Mouse (Mus musculus) spleen, adult 10 weeks (tissue): Measurements from ENCODE around the gene Gm26620. TPM values are rescaled to one million over a fixed set of nuclear protein-coding genes. Genes with fewer than 3 reads are reported as not detected.

ENCODE experiments used
- polyA plus RNA-seq: library from polyadenylated mRNA; stranded (reverse); fragments of 350-450 nt; fragmentation: Illumina TruSeq; extraction: RNeasy Lipid Tissue Mini Kit (QIAGEN cat#74804); gene quantifications from one replicate; pipeline ENCODE4 v1.2.3, GENCODE M21; 2015; ENCODE audit warnings: low replicate concordance; ENCODE audit not compliant: insufficient read depth

The Gm26620 gene
- 0.33 TPM for polyA plus RNA-seq

DNA sequence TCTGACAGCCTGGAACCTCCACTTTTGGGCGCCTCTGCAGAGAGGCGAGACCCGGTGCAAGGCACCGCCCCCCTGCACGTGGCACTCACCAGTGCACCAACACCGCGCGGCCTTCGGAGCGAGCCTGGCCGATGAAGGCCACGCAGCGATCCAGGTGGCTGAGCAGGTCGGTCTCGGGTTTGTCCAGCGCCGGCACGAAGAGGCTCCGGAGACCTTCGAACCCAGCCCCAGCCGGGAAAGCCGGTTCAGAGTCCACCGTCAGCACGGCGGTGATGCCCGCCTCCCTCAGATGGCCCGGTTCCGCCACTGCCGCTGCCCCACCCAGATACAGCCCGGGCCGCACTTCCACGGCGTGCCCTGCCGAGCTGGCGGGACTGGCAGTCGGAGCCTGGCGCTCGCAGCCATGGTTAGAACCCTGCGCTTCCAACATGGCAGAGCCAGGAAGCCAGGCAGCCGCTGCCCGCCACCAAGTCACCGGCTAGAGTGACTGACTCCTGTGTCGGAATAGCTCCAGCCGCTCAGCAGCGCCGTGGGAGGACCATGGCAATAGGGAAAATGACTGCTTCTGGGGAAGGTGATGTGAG lies at the start of gene Gm26620, which contains the start of gene Dusp12:
Gene Gm26620 (plus strand): TSS at position 88 of the 584 bp plus-strand sequence.
Gene Dusp12 (minus strand): TSS at position 563 of the 584 bp plus-strand sequence.

GRCm38 (mm10) chr1:170867691-170868105 lies 17.2 kb upstream of the Gm26620 start, which contains the start of gene Atf6:
Atf6 (minus strand) TSS chr1:170867771.

DNA sequence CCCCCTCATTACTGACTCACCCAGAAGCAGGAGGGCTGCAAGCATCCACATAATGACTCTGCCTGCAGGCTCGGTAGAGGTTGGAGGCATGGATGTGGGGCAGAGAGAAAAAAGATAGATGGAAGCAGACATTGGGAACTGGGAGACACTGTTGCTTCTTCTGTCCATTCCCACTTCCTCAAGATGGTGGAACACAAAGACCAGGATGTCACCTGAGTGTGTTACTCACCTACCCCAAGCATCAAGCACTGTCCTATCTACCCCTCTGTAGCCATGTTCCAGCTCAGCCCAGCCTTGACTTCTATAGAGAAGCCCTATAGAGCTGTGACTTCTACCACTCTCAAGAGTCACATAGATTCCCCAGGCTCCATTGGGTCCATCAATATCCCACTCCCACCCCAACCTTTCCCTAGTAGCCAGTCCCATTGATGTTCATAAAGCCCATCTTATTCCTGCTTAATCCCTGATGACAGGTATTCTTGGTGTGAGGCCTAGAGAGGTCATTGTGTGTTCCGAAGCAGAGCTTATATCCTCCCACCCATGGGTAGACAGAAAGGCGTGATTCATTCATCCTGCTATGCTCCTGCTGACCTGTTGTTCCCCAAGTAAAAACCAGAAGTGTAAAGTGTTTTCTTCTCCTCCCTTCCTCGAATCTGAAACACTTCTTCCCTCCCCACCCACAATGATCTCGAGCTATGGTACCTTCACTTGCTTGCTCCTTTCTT lies 28.2 kb downstream of the Gm26620 start, which contains the start of gene Fcrlb:
Gene Fcrlb (minus strand): TSS at position 51 of the 725 bp plus-strand sequence.

DNA sequence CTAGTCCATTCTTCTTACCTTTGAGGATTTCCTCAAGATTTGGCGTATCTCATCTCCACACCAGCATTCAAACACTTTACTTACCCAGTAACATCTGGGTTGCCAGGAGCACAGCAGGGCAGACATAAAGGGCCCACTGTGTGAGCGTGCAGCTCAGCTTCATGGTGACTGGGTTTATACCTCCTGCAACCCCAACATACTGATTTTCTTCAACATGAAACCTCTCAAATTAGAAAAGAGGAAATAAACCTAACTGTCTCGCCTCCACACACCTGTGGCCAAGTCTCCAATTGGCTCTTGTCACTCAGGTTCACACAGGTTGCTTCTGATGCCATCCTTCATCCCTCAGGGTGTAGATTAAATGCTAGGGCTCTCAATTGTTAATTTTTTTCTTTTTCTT lies 42.5 kb downstream of the Gm26620 start, which contains the start of gene Fcrla:
Gene Fcrla (minus strand): TSS at position 206 of the 400 bp plus-strand sequence.

Other genes with a start within 250 kb of the Gm26620 start
- gene Olfml2b, start 240.5 kb upstream of the Gm26620 start, polyA plus RNA-seq, result 2.8 TPM
- gene Atf6, start 17.3 kb upstream of the Gm26620 start, polyA plus RNA-seq, result 34.6 TPM
- gene Dusp12, start 475 bp downstream of the Gm26620 start, polyA plus RNA-seq, result 33.1 TPM
- gene Fcrlb, start 27.9 kb downstream of the Gm26620 start, polyA plus RNA-seq, result not detected
- gene Fcrla, start 42.5 kb downstream of the Gm26620 start, polyA plus RNA-seq, result 224 TPM
- gene Fcgr2b, start 91.5 kb downstream of the Gm26620 start, polyA plus RNA-seq, result 241 TPM
- 32.6 TPM for gene Fcgr4, start 133.9 kb downstream of the Gm26620 start, polyA plus RNA-seq
- 94.5 TPM for gene Fcgr3, start 179.9 kb downstream of the Gm26620 start, polyA plus RNA-seq
- gene Cfap126, start 228.9 kb downstream of the Gm26620 start, polyA plus RNA-seq, result 4.5 TPM